Mouse (Mus musculus) heart, embryonic 12.5 days (tissue): ENCODE data around the gene Hoxd8. TPM values are rescaled to one million over a fixed set of nuclear protein-coding genes. Genes with fewer than 3 reads are reported as not detected.
A peak's percentile ranks its signal among the peaks of the same experiment; 100 is the strongest.

Source experiments
- ATAC-seq: fragments of 200-750 bp; cut with Nextera tagmentation; 2 replicates; pipeline ENCODE4 v1.8.0; 2017; ENCODE audit warnings: moderate TSS enrichment, moderate library complexity; ENCODE audit not compliant: insufficient number of reproducible peaks, low FRiP score
- H3K27ac ChIP-seq: fragments of 300-500 bp; sonication (generic); 2 replicates; pipeline ENCODE4 v1.5.1; 2016; ENCODE audit warnings: mild to moderate bottlenecking, moderate library complexity; ENCODE audit not compliant: poor library complexity, severe bottlenecking
- H3K27me3 ChIP-seq: fragments of 300-500 bp; sonication (generic); replicated peaks from 2 replicates; pipeline ENCODE4 v1.6.1; 2016; ENCODE audit warnings: mild to moderate bottlenecking, moderate library complexity
- H3K36me3 ChIP-seq: fragments of 300-500 bp; sonication (generic); 2 replicates; pipeline ENCODE4 v1.6.1; 2016; ENCODE audit warnings: mild to moderate bottlenecking, moderate library complexity
- H3K4me1 ChIP-seq: fragments of 300-500 bp; sonication (generic); replicated peaks from 2 replicates; pipeline ENCODE4 v1.6.1; 2016; ENCODE audit warnings: mild to moderate bottlenecking
- H3K4me2 ChIP-seq: fragments of 300-500 bp; sonication (generic); 2 replicates; pipeline ENCODE4 v1.6.1; 2016; ENCODE audit warnings: mild to moderate bottlenecking, moderate library complexity
- H3K4me3 ChIP-seq: fragments of 300-500 bp; sonication (generic); 2 replicates; pipeline ENCODE4 v1.5.1; 2016; ENCODE audit warnings: mild to moderate bottlenecking
- H3K9ac ChIP-seq: fragments of 300-500 bp; sonication (generic); 2 replicates; pipeline ENCODE4 v1.6.1; 2016; ENCODE audit warnings: mild to moderate bottlenecking, moderate library complexity
- H3K9me3 ChIP-seq: fragments of 300-500 bp; sonication (generic); replicated peaks from 2 replicates; pipeline ENCODE4 v1.6.1; 2016; ENCODE audit warnings: mild to moderate bottlenecking, moderate library complexity
- WGBS: fragments of 180-500 bp; shearing (Covaris S2); methylation state at CpG from one replicate; pipeline ENCODE4 v1.1.7; 2016; 5-methylcytosine and 5-hydroxymethylcytosine counted together
- polyA plus RNA-seq: library from polyadenylated mRNA; unstranded; fragments of >200 nt; fragmentation: Nextera tagmentation; extraction: Ambion mirVana; gene quantifications from 2 replicates; pipeline ENCODE4 v1.2.1, GENCODE M21; 2016

The Hoxd8 gene
- polyA plus RNA-seq, 1 experiment from 2014 or later = 0.10 TPM

DNA sequence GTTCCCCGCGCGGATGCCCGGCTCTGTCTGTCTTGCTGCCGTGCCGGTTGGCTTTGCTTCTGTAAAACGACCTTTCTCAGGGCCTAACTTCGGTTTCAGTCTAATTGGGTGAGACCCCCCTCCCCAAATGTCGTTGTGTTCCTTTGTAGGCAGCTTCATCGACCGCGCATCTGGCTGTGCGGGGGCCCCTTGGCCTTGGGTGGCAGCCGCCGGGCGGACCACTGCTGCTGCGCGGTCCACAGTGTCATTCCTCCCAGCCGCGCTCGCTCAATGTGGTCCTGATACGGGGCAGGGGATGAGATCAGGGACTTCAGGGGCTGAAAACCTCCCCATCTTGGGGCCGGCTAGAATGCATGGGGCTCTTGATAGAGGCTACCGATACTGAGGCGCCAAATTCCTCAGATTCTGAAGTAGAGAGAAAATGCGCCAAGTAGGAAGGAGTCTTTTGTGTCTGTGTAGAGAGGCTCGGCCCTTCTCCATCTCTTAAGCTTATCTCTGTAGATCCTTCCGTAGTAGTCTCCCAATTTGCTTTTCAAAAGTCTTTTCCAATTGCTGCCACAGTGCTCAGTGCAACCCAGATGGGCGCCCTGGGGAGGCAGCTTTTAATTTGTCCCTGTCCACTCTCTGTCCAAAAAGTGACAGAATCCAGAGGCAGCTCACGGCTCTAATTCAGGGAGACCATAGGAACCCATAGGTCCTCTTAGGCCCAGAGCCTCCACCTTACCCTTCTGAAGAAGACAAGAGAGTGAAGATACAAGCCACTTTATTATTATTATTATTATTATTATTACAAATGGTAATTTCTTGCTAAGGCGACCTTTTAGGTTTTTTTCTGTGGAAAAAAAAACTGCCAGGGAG is 16.5 kb upstream of the Hoxd8 start:
- H3K4me2 ChIP-seq = no peak overlapping the region

GRCm38 (mm10) chr2:74688795-74689573 is 15.4 kb upstream of the Hoxd8 start:
- no peak for ATAC-seq
- no peak overlapping the region for H3K9ac ChIP-seq
- H3K36me3 ChIP-seq = no peaks in the 10 kb centered on the region
- H3K27me3 ChIP-seq = peaks cover 81% of the 10 kb centered on the region
- H3K9me3 ChIP-seq = no peaks in the 10 kb centered on the region
- WGBS = 4% methylated on average over 12 of the region's 12 CpGs
- no peak overlapping the region for H3K4me2 ChIP-seq
- H3K4me1 ChIP-seq = 0 out of 2 replicates have a peak, but pooled peaks cover 4% of the 10 kb centered on the region
- no peak overlapping the region for H3K4me3 ChIP-seq
- no peak overlapping the region for H3K27ac ChIP-seq

More for the DNA sequence above, 16.5 kb upstream of the Hoxd8 start:
- Histone ChIP-seq H3K27ac (no peak overlapping the region), H3K9me3 (no peaks in the 10 kb centered on the region), H3K36me3 (no peaks in the 10 kb centered on the region), H3K4me1 (peaks cover 5% of the 10 kb centered on the region), H3K9ac (no peak overlapping the region), H3K4me3 (no peak overlapping the region), H3K27me3 (peaks cover 81% of the 10 kb centered on the region)
- WGBS = 2% methylated on average over 31 of the region's 31 CpGs
- ATAC-seq = no peak

- no peak overlapping the region for H3K9ac ChIP-seq
- ATAC-seq = no peak
- H3K9me3 ChIP-seq = no peaks in the 10 kb centered on the region
- peaks cover 82% of the 10 kb centered on the region for H3K27me3 ChIP-seq
- no peak overlapping the region for H3K4me2 ChIP-seq
- H3K4me3 ChIP-seq = no peak overlapping the region
- H3K4me1 ChIP-seq = 0 out of 2 replicates have a peak, but pooled peaks cover 4% of the 10 kb centered on the region
- no peaks in the 10 kb centered on the region for H3K36me3 ChIP-seq
- H3K27ac ChIP-seq = no peak overlapping the region
- WGBS = under 1% methylated on average over 24 of the region's 24 CpGs
These were observed 14.7 kb upstream of the Hoxd8 start for GRCm38 (mm10) chr2:74689574-74690337.

DNA sequence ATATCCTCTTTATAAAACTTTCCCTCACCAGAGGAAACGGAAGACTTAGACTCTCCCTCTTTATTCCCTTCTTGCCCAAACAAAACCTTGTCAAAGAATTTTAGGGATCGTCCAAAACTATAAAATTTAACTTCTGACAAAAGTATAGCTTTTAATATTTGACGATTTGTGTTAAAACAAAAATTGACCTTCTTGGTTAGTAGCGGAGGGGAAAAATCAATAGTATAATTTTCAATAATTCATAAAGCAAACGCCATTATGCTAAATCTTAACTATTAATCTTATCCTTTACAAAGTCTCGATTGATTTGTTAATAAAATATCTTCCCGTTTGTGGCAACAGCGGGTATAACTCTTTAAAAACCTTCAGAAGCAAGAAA is 14.1 kb upstream of the Hoxd8 start:
- H3K9ac ChIP-seq = no peak overlapping the region
- no peak overlapping the region for H3K4me3 ChIP-seq
- H3K36me3 ChIP-seq = no peaks in the 10 kb centered on the region
- no peaks in the 10 kb centered on the region for H3K9me3 ChIP-seq
- WGBS = 7% methylated on average over 8 of the region's 8 CpGs
- H3K27ac ChIP-seq = no peak overlapping the region
- ATAC-seq = no peak
- 0 out of 2 replicates have a peak, but pooled peaks cover 4% of the 10 kb centered on the region for H3K4me1 ChIP-seq
- no peak overlapping the region for H3K4me2 ChIP-seq
- H3K27me3 ChIP-seq = peaks cover 83% of the 10 kb centered on the region

GRCm38 (mm10) chr2:74691022-74691951 is 13.1 kb upstream of the Hoxd8 start, which contains the start of gene Hoxd10:
Gene Hoxd10 (plus strand): TSS chr2:74691924.
- Histone ChIP-seq H3K9me3 (no peaks in the 10 kb centered on the region), H3K4me3 (peak within 1 kb of the TSS; percentile 29; the same call in 1 of the 2 replicates)

DNA sequence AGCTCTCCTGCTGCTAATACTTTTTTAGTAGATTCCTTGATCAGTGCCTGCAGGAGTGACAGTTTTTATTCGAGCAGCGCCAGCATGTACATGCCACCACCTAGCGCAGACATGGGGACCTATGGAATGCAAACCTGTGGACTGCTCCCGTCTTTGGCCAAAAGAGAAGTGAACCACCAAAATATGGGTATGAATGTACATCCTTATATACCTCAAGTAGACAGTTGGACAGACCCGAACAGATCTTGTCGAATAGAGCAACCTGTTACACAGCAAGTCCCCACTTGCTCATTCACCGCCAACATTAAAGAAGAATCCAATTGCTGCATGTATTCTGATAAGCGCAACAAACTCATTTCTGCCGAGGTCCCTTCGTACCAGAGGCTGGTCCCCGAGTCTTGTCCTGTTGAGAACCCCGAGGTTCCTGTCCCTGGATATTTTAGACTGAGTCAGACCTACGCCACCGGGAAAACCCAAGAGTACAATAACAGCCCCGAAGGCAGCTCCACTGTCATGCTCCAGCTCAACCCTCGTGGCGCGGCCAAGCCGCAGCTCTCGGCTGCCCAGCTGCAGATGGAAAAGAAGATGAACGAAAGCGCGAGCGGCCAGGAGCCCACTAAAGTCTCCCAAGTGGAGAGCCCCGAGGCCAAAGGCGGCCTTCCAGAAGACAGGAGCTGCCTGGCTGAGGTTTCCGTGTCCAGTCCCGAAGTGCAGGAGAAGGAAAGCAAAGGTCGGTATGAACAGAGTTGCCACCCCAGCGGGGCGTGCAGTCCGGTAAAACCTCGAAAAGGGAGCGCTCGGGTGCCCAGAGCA is 12.2 kb upstream of the Hoxd8 start:
- Histone ChIP-seq H3K4me3 (0 out of 2 replicates have a peak overlapping the region, but pooled peaks have one; percentile 1), H3K27ac (no peak overlapping the region), H3K36me3 (no peaks in the 10 kb centered on the region), H3K4me2 (no peak overlapping the region), H3K4me1 (0 out of 2 replicates have a peak, but pooled peaks cover 4% of the 10 kb centered on the region), H3K9me3 (no peaks in the 10 kb centered on the region), H3K27me3 (peaks cover 90% of the 10 kb centered on the region), H3K9ac (no peak overlapping the region)
- WGBS = 4% methylated on average over 35 of the region's 35 CpGs
- no peak for ATAC-seq

More at GRCm38 (mm10) chr2:74691022-74691951, 13.1 kb upstream of the Hoxd8 start, which contains the start of gene Hoxd10:
- peak within 1 kb of the TSS; percentile 26 for H3K4me2 ChIP-seq
- 0 out of 2 replicates have a peak, but pooled peaks cover 4% of the 10 kb centered on the region for H3K4me1 ChIP-seq
- H3K36me3 ChIP-seq = no peaks in the 10 kb centered on the region
- WGBS = 1% methylated on average over 56 of the region's 56 CpGs
- H3K27ac ChIP-seq = no peak within 1 kb of the TSS
- H3K9ac ChIP-seq = no peak within 1 kb of the TSS
- peaks cover 89% of the 10 kb centered on the region for H3K27me3 ChIP-seq
- peak; percentile 69; the same call in 1 of the 2 replicates for ATAC-seq

DNA sequence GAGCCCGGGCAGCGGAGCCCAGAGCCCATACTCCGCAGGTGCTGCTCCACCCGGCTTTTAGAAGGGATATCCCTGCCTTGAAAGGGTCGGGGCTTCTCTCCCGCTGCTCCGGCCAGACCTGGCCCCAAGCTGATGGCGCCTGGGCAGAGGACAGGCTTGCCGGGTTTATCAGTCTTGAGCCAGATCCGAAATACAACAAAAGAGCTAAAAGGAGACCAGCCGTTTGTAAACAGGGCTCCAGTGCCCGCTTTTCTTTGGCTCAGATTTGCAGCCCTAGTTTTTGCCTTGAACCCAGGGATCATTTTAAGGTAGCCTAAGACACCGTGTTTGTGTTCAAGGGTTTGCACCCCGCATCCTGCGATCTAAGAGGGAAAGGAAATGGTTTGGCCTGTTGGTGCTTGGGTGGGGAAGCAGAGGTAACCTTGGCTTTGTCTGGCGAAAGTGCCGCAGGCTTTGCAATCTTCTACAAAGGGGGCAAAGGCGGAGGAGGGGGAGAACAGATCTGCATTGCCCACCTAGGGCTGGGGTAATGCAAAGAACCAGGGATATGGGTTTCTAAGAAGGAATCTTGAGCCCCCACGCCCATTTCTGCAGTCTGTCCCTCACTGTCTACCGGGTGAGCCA is 11.5 kb upstream of the Hoxd8 start:
- Histone ChIP-seq H3K36me3 (no peaks in the 10 kb centered on the region), H3K4me2 (no peak overlapping the region), H3K9ac (no peak overlapping the region), H3K4me3 (0 out of 2 replicates have a peak overlapping the region, but pooled peaks have one; percentile 1), H3K4me1 (peaks cover 10% of the 10 kb centered on the region; the same call in 1 of the 2 replicates), H3K9me3 (no peaks in the 10 kb centered on the region), H3K27me3 (peaks cover 90% of the 10 kb centered on the region), H3K27ac (no peak overlapping the region)
- under 1% methylated on average over 20 of the region's 20 CpGs for WGBS
- ATAC-seq = no peak

- H3K4me1 ChIP-seq = peaks cover 15% of the 10 kb centered on the region; the same call in 1 of the 2 replicates
- H3K9ac ChIP-seq = no peak overlapping the region
- H3K9me3 ChIP-seq = no peaks in the 10 kb centered on the region
- H3K4me3 ChIP-seq = no peak overlapping the region
- ATAC-seq = no peak
- no peaks in the 10 kb centered on the region for H3K36me3 ChIP-seq
- WGBS = 6% methylated on average over 4 of the region's 4 CpGs
- H3K27me3 ChIP-seq = peaks cover 91% of the 10 kb centered on the region
- H3K27ac ChIP-seq = no peak overlapping the region
- no peak overlapping the region for H3K4me2 ChIP-seq
These were observed 11.0 kb upstream of the Hoxd8 start for GRCm38 (mm10) chr2:74693432-74693827.

DNA sequence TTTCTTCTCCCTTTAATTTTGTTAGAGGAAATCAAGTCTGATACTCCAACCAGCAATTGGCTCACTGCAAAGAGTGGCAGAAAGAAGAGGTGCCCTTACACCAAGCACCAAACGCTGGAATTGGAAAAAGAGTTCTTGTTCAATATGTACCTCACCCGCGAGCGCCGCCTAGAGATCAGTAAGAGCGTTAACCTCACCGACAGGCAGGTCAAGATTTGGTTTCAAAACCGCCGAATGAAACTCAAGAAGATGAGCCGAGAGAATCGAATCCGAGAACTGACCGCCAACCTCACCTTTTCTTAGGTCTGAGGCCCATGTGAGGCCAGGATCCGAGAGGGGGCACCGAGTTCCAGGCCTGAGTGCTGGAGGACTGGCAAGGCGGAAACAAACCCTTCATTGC is 10.3 kb upstream of the Hoxd8 start:
- Histone ChIP-seq H3K4me1 (peaks cover 17% of the 10 kb centered on the region; the same call in 1 of the 2 replicates), H3K27me3 (peaks cover 94% of the 10 kb centered on the region), H3K9me3 (no peaks in the 10 kb centered on the region), H3K9ac (no peak overlapping the region), H3K27ac (no peak overlapping the region), H3K4me2 (no peak overlapping the region), H3K36me3 (no peaks in the 10 kb centered on the region), H3K4me3 (no peak overlapping the region)
- no peak for ATAC-seq
- WGBS = 2% methylated on average over 16 of the region's 16 CpGs
